ENCODE assay signal across 11 mouse cellular contexts in the genomic region with DNA sequence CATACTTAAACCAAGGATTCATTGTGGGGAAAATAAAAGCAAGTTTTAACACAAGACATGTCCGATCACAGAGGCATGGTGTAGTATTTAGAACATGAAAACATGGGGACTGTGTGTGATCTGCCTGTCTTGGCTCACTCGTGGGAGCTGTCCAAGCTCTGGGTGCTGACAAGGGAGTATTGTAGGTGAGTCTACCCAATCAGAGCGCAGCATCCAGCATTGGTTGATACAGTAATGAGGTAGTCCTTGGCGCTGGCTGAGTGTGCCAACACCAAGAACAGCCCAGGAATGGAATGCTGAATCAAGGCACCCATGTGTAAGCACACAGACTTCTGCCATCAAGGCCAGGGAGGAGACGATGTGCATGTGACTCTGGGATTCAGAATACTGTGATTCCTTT.
DNase-seq lines count a peak whose midpoint lies in the region; ATAC-seq and TF ChIP-seq lines count a peak whose summit lies in the region.
"Had no signal": no experiment of that assay in that cellular context is flagged by ENCODE, and none has a peak within 500 bp of the region (broad histone marks: within the 10 kb centered on the region; RNA-seq: fewer than 3 reads in every experiment).

No protein-coding gene starts in this region.

- peak; percentile 24 for DNase-seq in forebrain, embryonic 14.5 days (ENCODE audit: low spot score)
- peak; percentile 2 for DNase-seq in lung, postnatal 10 days
- DNase-seq in lung, adult 2 months = no peak
- peak; percentile 6 for DNase-seq in adipocyte (ENCODE audit: low spot score)
- DNase-seq in limb, embryonic 11.5 days (ENCODE audit: low spot score) = peak; percentile 78
- no peak for DNase-seq in natural killer cell, adult 2 months (ENCODE audit: low spot score in 2 of 2)
- DNase-seq in left cerebral cortex, adult 2 months (ENCODE audit: extremely low spot score in 1 of 2, low spot score in 2 of 2) = no peak
- DNase-seq: cerebellum, adult 2 months had no signal

- TF ChIP-seq CTCF in lung, adult 2 months (IDR thresholded peaks at IDR 0.05; ENCODE audit: insufficient read depth, low read length) = no peak
- no peak for TF ChIP-seq CTCF in left cerebral cortex, adult 2 months (IDR thresholded peaks at IDR 0.05)

- ATAC-seq in forebrain, embryonic 14.5 days = no peak
- no peak for ATAC-seq in forebrain, embryonic 12.5 days (ENCODE audit: low FRiP score)
- ATAC-seq in limb, embryonic 11.5 days (ENCODE audit: insufficient number of reproducible peaks, low FRiP score, low TSS enrichment, low read depth) = no peak; the same call in 1 of the 2 replicates
- ATAC-seq: intestine, postnatal 0 days had no signal

- no peak for TF ChIP-seq POLR2A in lung, adult 2 months (IDR thresholded peaks at IDR 0.05; ENCODE audit: borderline replicate concordance, extremely low read depth, low read depth, low read length)

- no peak overlapping the region for H3K4me2 ChIP-seq in forebrain, embryonic 14.5 days (ENCODE audit: low read length)
- no peak overlapping the region for H3K4me2 ChIP-seq in forebrain, embryonic 12.5 days
- H3K4me2 ChIP-seq in limb, embryonic 11.5 days (ENCODE audit: low read depth, severe bottlenecking) = no peak overlapping the region
- H3K4me2 ChIP-seq: lung, embryonic 15.5 days had no signal

- no peaks in the 10 kb centered on the region for H3K36me3 ChIP-seq in forebrain, embryonic 14.5 days (ENCODE audit: control insufficient read depth, insufficient read depth, low read length)
- H3K36me3 ChIP-seq in forebrain, embryonic 12.5 days (replicated peaks) = no peaks in the 10 kb centered on the region
- H3K36me3 ChIP-seq in limb, embryonic 11.5 days (ENCODE audit: control insufficient read depth, insufficient read depth, low read length) = no peaks in the 10 kb centered on the region
- H3K36me3 ChIP-seq: lung, embryonic 15.5 days had no signal

- H3K9ac ChIP-seq in forebrain, embryonic 14.5 days (ENCODE audit: low read length) = no peak overlapping the region
- no peak overlapping the region for H3K9ac ChIP-seq in forebrain, embryonic 12.5 days
- no peak overlapping the region for H3K9ac ChIP-seq in limb, embryonic 11.5 days (ENCODE audit: low read length)
- H3K9ac ChIP-seq: lung, embryonic 15.5 days had no signal

- no peaks in the 10 kb centered on the region for H3K27me3 ChIP-seq in forebrain, embryonic 14.5 days (replicated peaks; ENCODE audit: control insufficient read depth, insufficient read depth, low read length)
- H3K27me3 ChIP-seq in forebrain, embryonic 12.5 days = no peaks in the 10 kb centered on the region
- no peaks in the 10 kb centered on the region for H3K27me3 ChIP-seq in limb, embryonic 11.5 days (ENCODE audit: control insufficient read depth, insufficient read depth, low read length)
- H3K27me3 ChIP-seq: lung, embryonic 15.5 days had no signal

- intact Hi-C loops in left cerebral cortex, adult 2 months (cut with DNase I) = no loop called here

- WGBS in forebrain, embryonic 14.5 days = 61% methylated on average over 5 of the region's 5 CpGs
- 70% methylated on average over 5 of the region's 5 CpGs for WGBS in forebrain, embryonic 12.5 days
- WGBS in lung, adult 2 months = 60% methylated on average over 5 of the region's 5 CpGs
- WGBS in limb, embryonic 11.5 days = 68% methylated on average over 5 of the region's 5 CpGs

- H3K27ac ChIP-seq in forebrain, embryonic 14.5 days (ENCODE audit: low read depth, low read length) = no peak overlapping the region
- no peak overlapping the region for H3K27ac ChIP-seq in forebrain, embryonic 12.5 days
- H3K27ac ChIP-seq in limb, embryonic 11.5 days (replicated peaks; ENCODE audit: low read depth, low read length) = no peak overlapping the region
- no peak overlapping the region; the same call in 1 of the 2 replicates for H3K27ac ChIP-seq in left cerebral cortex, adult 2 months
- H3K27ac ChIP-seq: lung, embryonic 15.5 days had no signal

- peaks cover 35% of the 10 kb centered on the region for H3K4me1 ChIP-seq in forebrain, embryonic 14.5 days (ENCODE audit: control insufficient read depth, insufficient read depth, low read length)
- peaks cover 42% of the 10 kb centered on the region for H3K4me1 ChIP-seq in forebrain, embryonic 12.5 days
- no peaks in the 10 kb centered on the region for H3K4me1 ChIP-seq in lung, adult 2 months (ENCODE audit: control insufficient read depth, insufficient read depth, low read length)
- no peaks in the 10 kb centered on the region for H3K4me1 ChIP-seq in limb, embryonic 11.5 days (ENCODE audit: control insufficient read depth, insufficient read depth, low read length)
- H3K4me1 ChIP-seq: lung, embryonic 15.5 days had no signal

- no peak overlapping the region for H3K4me3 ChIP-seq in forebrain, embryonic 14.5 days (ENCODE audit: low read depth, low read length)
- H3K4me3 ChIP-seq in forebrain, embryonic 12.5 days (replicated peaks) = no peak overlapping the region
- H3K4me3 ChIP-seq in lung, adult 2 months (replicated peaks; ENCODE audit: extremely low read depth, low read depth, low read length) = no peak overlapping the region
- H3K4me3 ChIP-seq in limb, embryonic 11.5 days (ENCODE audit: low read depth, low read length) = no peak overlapping the region
- no peak overlapping the region for H3K4me3 ChIP-seq in left cerebral cortex, adult 2 months
- H3K4me3 ChIP-seq: lung, embryonic 15.5 days had no signal

- H3K9me3 ChIP-seq in forebrain, embryonic 14.5 days (replicated peaks; ENCODE audit: control insufficient read depth, low read length) = no peaks in the 10 kb centered on the region
- no peaks in the 10 kb centered on the region for H3K9me3 ChIP-seq in forebrain, embryonic 12.5 days
- no peaks in the 10 kb centered on the region for H3K9me3 ChIP-seq in limb, embryonic 11.5 days (ENCODE audit: control insufficient read depth, low read length)
- H3K9me3 ChIP-seq: lung, embryonic 15.5 days had no signal

Comparison
In these comparisons a context has a peak if more than half of its experiments do, and no peak if none do; other contexts are left out.
1. DNase-seq: peak in forebrain, embryonic 14.5 days (single experiment), lung, postnatal 10 days (single experiment), adipocyte (single experiment) and limb, embryonic 11.5 days (single experiment); none in lung, adult 2 months (single experiment), natural killer cell, adult 2 months (0 of 2) and left cerebral cortex, adult 2 months (0 of 2).